Mouse (Mus musculus) stomach, embryonic 16.5 days (tissue): ENCODE data around the gene Eftud2. TPM values are rescaled to one million over a fixed set of nuclear protein-coding genes. Genes with fewer than 3 reads are reported as not detected.
A peak's percentile ranks its signal among the peaks of the same experiment; 100 is the strongest.

Source experiments
- ATAC-seq: fragments of 200-750 bp; cut with Nextera tagmentation; 2 replicates; pipeline ENCODE4 v1.8.0; 2017; ENCODE audit warnings: moderate number of reproducible peaks, moderate TSS enrichment; ENCODE audit not compliant: insufficient read depth, low FRiP score
- H3K27ac ChIP-seq: fragments of 300-500 bp; sonication (generic); 2 replicates; pipeline ENCODE4 v1.5.1; 2014; ENCODE audit warnings: low read length
- H3K27me3 ChIP-seq: fragments of 300-500 bp; sonication (generic); 2 replicates; pipeline ENCODE4 v1.6.1; 2014; ENCODE audit warnings: low read length, control low read depth, mixed read lengths; ENCODE audit not compliant: control insufficient read depth, insufficient read depth
- H3K36me3 ChIP-seq: fragments of 300-500 bp; sonication (generic); 2 replicates; pipeline ENCODE4 v1.6.1; 2014; ENCODE audit warnings: low read length; ENCODE audit not compliant: control insufficient read depth, insufficient read depth
- H3K4me1 ChIP-seq: fragments of 300-500 bp; sonication (generic); 2 replicates; pipeline ENCODE4 v1.6.1; 2014; ENCODE audit warnings: low read length, control low read depth, mixed read lengths; ENCODE audit not compliant: control insufficient read depth, insufficient read depth
- H3K4me2 ChIP-seq: fragments of 300-500 bp; sonication (generic); 2 replicates; pipeline ENCODE4 v1.6.1; 2014; ENCODE audit warnings: low read depth, low read length, mixed read lengths
- H3K4me3 ChIP-seq: fragments of 300-500 bp; sonication (generic); replicated peaks from 2 replicates; pipeline ENCODE4 v1.5.1; 2014; ENCODE audit warnings: mild to moderate bottlenecking, low read length
- H3K9ac ChIP-seq: fragments of 300-500 bp; sonication (generic); 2 replicates; pipeline ENCODE4 v1.6.1; 2014; ENCODE audit warnings: low read length
- H3K9me3 ChIP-seq: fragments of 300-500 bp; sonication (generic); replicated peaks from 2 replicates; pipeline ENCODE4 v1.6.1; 2016; ENCODE audit warnings: low read length, control low read depth; ENCODE audit not compliant: control insufficient read depth
- WGBS: fragments of 180-500 bp; shearing (Covaris S2); extraction: QIAGEN DNeasy Blood & Tissue Kit; methylation state at CpG from one replicate; pipeline ENCODE4 v1.1.7; 2014; 5-methylcytosine and 5-hydroxymethylcytosine counted together
- polyA plus RNA-seq: library from polyadenylated mRNA; unstranded; fragments of >200 nt; fragmentation: Nextera tagmentation; extraction: Ambion mirVana; gene quantifications from 2 replicates; pipeline ENCODE4 v1.2.1, GENCODE M21; 2015

Eftud2 gene
- polyA plus RNA-seq, 1 experiment from 2014 or later: 138 TPM

DNA sequence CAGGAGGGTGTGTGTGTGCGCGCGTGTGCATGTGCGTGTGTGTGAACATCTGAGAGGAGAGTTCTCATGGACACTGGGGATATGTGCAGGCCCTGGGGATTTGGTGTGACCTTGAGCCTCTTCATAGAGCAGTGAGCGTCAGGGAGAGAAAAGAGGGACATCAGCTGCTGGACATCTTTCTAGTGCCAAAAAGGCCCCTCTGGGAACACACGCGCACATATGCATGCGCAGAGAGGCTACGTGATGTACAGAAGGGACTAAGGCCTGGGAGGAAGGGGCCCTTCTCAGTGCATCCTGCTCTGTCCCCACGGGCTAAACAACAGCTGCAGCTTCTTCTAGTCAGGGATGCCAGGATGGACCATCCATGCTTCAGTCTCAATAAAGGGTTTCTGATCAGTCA is 46.6 kb downstream of the Eftud2 start:
- Histone ChIP-seq H3K4me1 (peaks cover 5% of the 10 kb centered on the region; the same call in 1 of the 2 replicates), H3K9ac (no peak overlapping the region; the same call in 1 of the 2 replicates), H3K27me3 (no peaks in the 10 kb centered on the region), H3K4me3 (no peak overlapping the region), H3K36me3 (no peaks in the 10 kb centered on the region), H3K9me3 (no peaks in the 10 kb centered on the region), H3K4me2 (no peak overlapping the region), H3K27ac (peak overlapping the region; percentile 23; the same call in 1 of the 2 replicates)
- WGBS: 83% methylated on average over 10 of the region's 10 CpGs
- peak; percentile 23; the same call in 1 of the 2 replicates for ATAC-seq

DNA sequence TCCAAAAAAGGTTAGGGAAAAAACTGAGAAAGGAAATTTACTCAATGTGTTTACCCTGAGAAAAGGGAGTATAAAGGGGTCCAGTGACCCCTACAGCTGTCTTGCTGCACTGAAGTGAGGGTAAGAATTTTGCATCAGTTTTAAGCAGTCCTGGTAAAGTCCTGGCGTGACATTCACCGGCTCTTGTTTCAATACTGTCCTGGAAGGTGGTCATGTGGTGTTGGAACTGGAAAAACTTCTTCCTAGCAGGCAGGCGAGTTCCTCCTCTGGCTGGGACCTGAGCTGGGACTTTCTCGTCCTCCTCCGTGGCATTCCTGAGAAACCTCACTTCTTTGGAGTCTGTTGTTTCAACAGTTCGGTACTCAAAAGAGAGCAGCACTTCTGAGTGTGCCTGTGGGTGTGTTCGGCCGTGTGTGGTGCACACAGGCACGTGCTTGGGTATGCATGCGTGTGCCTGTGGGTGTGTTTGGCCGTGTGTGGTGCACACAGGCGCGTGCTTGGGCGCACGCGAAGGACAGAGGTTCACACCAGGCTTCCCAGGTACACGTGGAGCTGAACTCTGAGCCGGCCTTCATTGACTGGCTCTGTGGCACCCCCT is 48.0 kb downstream of the Eftud2 start:
- no peak for ATAC-seq
- H3K36me3 ChIP-seq: no peaks in the 10 kb centered on the region
- peak overlapping the region; percentile 35; the same call in 1 of the 2 replicates for H3K9ac ChIP-seq
- H3K4me1 ChIP-seq: peaks cover 5% of the 10 kb centered on the region; the same call in 1 of the 2 replicates
- WGBS: 47% methylated on average over 18 of the region's 18 CpGs
- H3K4me3 ChIP-seq: no peak overlapping the region
- no peak overlapping the region for H3K27ac ChIP-seq
- no peak overlapping the region for H3K4me2 ChIP-seq
- no peaks in the 10 kb centered on the region for H3K9me3 ChIP-seq
- no peaks in the 10 kb centered on the region for H3K27me3 ChIP-seq

DNA sequence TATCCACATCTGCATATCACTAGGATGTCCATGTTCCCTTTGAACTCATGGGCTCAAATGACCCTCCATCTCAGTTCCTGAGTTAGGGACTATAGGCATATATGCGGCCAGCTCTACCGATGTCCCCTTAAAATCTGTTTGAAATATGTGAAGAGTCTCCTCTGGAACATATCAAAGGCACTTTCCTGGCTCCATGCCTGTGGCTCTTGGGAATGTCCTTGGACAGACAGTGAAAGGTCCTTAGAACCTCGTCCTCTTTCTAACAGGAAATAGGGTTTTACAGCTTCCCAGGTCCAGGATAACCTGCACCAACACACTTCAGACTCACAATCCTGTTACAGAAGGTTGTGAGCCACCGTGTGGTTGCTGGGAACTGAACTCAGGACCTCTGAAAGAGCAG is 50.5 kb downstream of the Eftud2 start:
- Histone ChIP-seq H3K9me3 (no peaks in the 10 kb centered on the region), H3K36me3 (no peaks in the 10 kb centered on the region), H3K4me1 (peaks cover 5% of the 10 kb centered on the region; the same call in 1 of the 2 replicates), H3K27me3 (no peaks in the 10 kb centered on the region), H3K4me3 (no peak overlapping the region), H3K9ac (no peak overlapping the region), H3K27ac (no peak overlapping the region), H3K4me2 (no peak overlapping the region)
- WGBS: 62% methylated on average over 4 of the region's 4 CpGs
- no peak for ATAC-seq

DNA sequence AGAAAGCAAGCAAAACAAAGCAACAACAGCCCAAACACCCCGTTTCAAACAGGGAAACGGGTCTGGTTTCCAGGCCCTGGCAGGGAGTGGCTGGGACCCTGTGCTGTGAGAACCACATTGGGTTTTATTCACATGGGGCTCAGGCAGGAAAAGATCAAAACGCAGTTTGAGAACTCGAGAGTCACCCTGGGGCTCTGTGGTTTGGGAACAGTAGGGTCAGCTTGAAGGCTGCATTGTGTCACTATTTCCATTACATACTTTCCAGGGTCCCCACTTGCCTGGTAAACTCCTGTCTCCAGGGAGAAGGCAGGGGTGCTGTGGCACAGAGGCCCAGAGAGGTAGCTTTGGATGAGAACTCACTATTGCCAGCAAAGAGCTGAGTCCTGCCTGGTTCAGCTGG is 53.7 kb downstream of the Eftud2 start:
- WGBS: 48% methylated on average over 4 of the region's 4 CpGs
- no peaks in the 10 kb centered on the region for H3K36me3 ChIP-seq
- H3K27ac ChIP-seq: no peak overlapping the region
- ATAC-seq: no peak
- no peaks in the 10 kb centered on the region for H3K4me1 ChIP-seq
- H3K9me3 ChIP-seq: no peaks in the 10 kb centered on the region
- H3K4me3 ChIP-seq: no peak overlapping the region
- no peak overlapping the region for H3K4me2 ChIP-seq
- no peak overlapping the region for H3K9ac ChIP-seq
- no peaks in the 10 kb centered on the region for H3K27me3 ChIP-seq

DNA sequence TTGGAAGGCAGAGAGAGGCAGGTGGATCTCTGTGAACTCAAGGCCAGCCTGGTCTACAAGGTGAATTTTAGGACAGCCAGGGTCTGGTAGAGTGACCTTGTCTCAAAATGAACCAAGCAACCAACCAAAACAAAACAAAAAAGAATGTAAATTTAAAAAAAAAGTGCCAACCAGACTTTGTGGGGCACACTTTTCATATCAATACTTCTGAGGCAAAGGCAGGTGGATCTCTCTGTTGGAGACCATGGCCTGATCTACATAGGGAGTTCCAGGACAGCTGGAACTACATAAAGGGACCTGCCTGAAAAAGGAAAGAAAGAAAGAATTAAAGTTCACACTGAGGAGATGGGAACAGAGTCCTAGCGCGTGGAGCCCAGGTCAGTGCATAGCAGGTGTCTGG is 54.3 kb downstream of the Eftud2 start:
- H3K27ac ChIP-seq: no peak overlapping the region
- 66% methylated on average over 2 of the region's 2 CpGs for WGBS
- no peaks in the 10 kb centered on the region for H3K4me1 ChIP-seq
- H3K9ac ChIP-seq: no peak overlapping the region
- H3K36me3 ChIP-seq: no peaks in the 10 kb centered on the region
- ATAC-seq: no peak
- H3K9me3 ChIP-seq: no peaks in the 10 kb centered on the region
- H3K27me3 ChIP-seq: no peaks in the 10 kb centered on the region
- no peak overlapping the region for H3K4me2 ChIP-seq
- no peak overlapping the region for H3K4me3 ChIP-seq

DNA sequence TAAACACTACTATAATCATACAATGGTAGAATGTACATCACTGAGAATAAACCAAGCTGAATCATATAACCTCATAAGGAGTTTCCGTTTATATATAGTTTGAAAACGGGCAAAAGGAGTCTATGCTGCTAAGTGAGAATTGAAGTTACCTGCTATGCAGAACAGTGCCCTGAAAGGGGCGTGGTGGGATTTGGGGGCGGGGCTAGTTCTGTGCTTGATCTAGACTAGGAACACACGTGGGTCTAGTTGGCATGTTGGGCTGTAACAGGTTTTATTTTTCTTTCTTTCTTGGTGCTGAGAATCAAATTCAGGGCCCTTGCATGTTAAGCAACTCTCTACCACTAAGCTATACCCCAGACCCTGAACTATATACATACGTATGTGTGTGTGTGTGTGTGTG is 59.6 kb downstream of the Eftud2 start:
- H3K36me3 ChIP-seq: no peaks in the 10 kb centered on the region
- H3K27ac ChIP-seq: no peak overlapping the region
- ATAC-seq: no peak
- peaks cover 9% of the 10 kb centered on the region for H3K4me1 ChIP-seq
- 52% methylated on average over 6 of the region's 6 CpGs for WGBS
- no peak overlapping the region for H3K4me3 ChIP-seq
- no peaks in the 10 kb centered on the region for H3K27me3 ChIP-seq
- no peak overlapping the region for H3K4me2 ChIP-seq
- H3K9me3 ChIP-seq: no peaks in the 10 kb centered on the region
- H3K9ac ChIP-seq: no peak overlapping the region

DNA sequence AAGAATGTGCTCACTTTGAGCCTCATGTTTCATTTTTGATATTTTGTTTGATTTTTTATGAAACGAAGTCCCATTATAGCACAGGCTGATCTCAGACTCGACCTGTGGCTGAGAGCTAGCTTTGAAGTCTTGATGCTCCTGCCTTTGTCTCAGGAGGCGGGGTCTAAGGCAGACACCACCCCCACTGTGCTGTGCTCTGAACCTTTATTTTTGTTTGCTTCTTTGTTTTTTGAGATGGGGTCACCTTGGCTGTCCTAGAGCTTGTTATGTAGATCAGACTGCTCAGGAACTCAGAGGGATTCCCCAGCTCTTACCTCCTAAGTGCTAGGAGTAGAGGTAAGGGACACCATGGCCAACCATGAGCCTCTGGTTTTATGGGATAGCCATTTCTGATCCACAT is 60.4 kb downstream of the Eftud2 start:
- H3K27me3 ChIP-seq: no peaks in the 10 kb centered on the region
- no peaks in the 10 kb centered on the region for H3K9me3 ChIP-seq
- ATAC-seq: no peak
- no peak overlapping the region for H3K4me3 ChIP-seq
- no peaks in the 10 kb centered on the region for H3K36me3 ChIP-seq
- H3K4me2 ChIP-seq: no peak overlapping the region
- no peak overlapping the region for H3K27ac ChIP-seq
- H3K9ac ChIP-seq: no peak overlapping the region
- peaks cover 14% of the 10 kb centered on the region for H3K4me1 ChIP-seq
- WGBS: 26% methylated on average over 3 of the region's 3 CpGs

DNA sequence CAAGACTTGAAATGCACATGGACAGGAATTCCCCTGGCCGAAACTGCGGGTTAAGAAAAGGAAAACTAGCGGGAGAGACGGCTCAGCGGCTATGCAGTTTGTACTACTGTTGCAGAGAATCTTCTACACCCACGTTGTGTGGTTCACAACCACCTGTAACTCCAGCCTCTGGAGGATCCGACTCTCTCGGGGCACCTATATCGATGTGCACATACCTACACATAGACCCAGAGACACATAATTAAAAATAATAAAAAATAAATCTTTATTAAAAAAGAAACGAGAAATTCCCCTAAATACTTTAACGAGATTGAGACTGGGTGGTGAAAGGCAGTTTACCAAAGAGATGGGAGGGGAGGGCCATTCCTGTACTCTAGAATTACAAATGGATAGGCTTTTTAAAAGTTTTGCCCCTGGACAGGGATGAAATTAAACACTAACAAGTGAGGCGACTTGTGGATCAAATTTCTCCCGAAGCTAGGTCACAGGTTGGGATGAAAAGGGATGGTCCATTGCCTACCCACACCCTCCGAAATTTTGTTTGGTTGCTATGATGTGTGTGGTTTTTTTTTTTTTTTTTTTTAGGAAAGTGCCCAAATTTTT is 60.9 kb downstream of the Eftud2 start:
- ATAC-seq: no peak
- H3K4me3 ChIP-seq: peak overlapping the region; percentile 70
- H3K4me2 ChIP-seq: peak overlapping the region; percentile 83
- H3K4me1 ChIP-seq: peaks cover 14% of the 10 kb centered on the region
- peak overlapping the region; percentile 97 for H3K27ac ChIP-seq
- H3K9ac ChIP-seq: peak overlapping the region; percentile 96
- no peaks in the 10 kb centered on the region for H3K36me3 ChIP-seq
- H3K27me3 ChIP-seq: no peaks in the 10 kb centered on the region
- 7% methylated on average over 14 of the region's 14 CpGs for WGBS
- H3K9me3 ChIP-seq: no peaks in the 10 kb centered on the region

DNA sequence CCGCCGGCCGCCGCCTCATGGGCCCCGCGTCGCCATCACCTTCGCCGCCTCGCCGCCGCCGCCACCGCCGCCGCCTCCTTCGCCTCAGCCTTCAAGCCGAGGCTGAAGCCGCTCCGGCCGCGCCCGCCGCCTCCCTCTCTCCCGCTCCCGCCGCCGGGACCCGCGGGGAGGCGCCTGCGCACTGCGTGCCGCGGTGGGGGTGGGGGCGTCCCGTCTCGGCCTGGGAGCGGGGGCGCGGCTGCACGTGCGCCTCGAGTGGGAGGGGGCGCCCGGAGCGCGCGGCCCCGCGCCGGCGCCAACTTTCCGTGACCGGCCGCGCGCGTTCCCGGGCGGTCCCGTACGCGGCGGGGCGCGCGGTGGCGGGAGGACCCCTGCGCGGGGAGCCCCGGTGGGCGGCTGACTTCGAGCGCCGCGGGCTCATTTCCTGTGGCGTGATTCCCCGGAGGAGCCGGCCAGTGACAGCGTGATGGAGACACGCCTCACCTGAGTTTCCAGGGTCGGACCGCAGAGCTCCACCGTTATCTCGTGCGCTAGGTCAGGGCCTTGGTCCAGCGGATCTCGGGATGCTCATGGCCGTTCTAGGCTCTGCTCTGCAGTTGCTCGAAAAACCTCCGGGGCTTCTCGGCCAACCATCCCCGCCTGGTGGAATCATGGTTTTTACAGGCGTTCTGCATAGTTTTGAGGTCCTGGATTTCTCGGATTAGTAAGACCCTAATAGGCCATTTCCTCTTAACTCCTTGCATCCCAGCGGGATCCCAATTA is 61.6 kb downstream of the Eftud2 start, which contains the start of gene Gjc1:
Gjc1 (minus strand) TSS at position 680 of the 762 bp plus-strand sequence.
- Histone ChIP-seq H3K4me1 (peaks cover 14% of the 10 kb centered on the region), H3K9me3 (no peaks in the 10 kb centered on the region), H3K27ac (peak within 1 kb of the TSS; percentile 97), H3K36me3 (no peaks in the 10 kb centered on the region), H3K9ac (peak within 1 kb of the TSS; percentile 96), H3K4me3 (peak within 1 kb of the TSS; percentile 70), H3K4me2 (peak within 1 kb of the TSS; percentile 83), H3K27me3 (no peaks in the 10 kb centered on the region)
- WGBS: under 1% methylated on average over 69 of the region's 97 CpGs
- ATAC-seq: peak; percentile 89
